Mouse (Mus musculus): ENCODE data around the gene Hpse2. TPM values are rescaled to one million over a fixed set of nuclear protein-coding genes. Genes with fewer than 3 reads are reported as not detected.

Hpse2 gene
- polyA plus RNA-seq, 1 experiment from 2014 or later, result 0.96 TPM

- ATAC-seq (replicated peaks; ENCODE audit: extremely low read depth, insufficient read depth, low FRiP score), result no peak
- 84% methylated on average over 5 of the region's 5 CpGs for WGBS
- Histone ChIP-seq H3K4me2 (ENCODE audit: low read depth, low read length) (no peak overlapping the region), H3K9me3 (replicated peaks; ENCODE audit: control insufficient read depth, low read length) (no peaks in the 10 kb centered on the region), H3K4me3 (ENCODE audit: low read length) (no peak overlapping the region), H3K36me3 (ENCODE audit: control insufficient read depth, insufficient read depth) (no peaks in the 10 kb centered on the region), H3K27me3 (ENCODE audit: control insufficient read depth, insufficient read depth, low read length) (no peaks in the 10 kb centered on the region), H3K9ac (ENCODE audit: low read length) (no peak overlapping the region), H3K4me1 (ENCODE audit: control insufficient read depth, insufficient read depth, low read length) (no peaks in the 10 kb centered on the region), H3K27ac (ENCODE audit: low read length) (no peak overlapping the region)
Observed at GRCm38 (mm10) chr19:43018792-43019191, 369.4 kb downstream of the Hpse2 start.

GRCm38 (mm10) chr19:42996406-42996805 is 391.7 kb downstream of the Hpse2 start:
- Histone ChIP-seq H3K4me1 (ENCODE audit: control insufficient read depth, insufficient read depth, low read length) (no peaks in the 10 kb centered on the region), H3K9ac (ENCODE audit: low read length) (no peak overlapping the region), H3K36me3 (ENCODE audit: control insufficient read depth, insufficient read depth) (no peaks in the 10 kb centered on the region), H3K9me3 (replicated peaks; ENCODE audit: control insufficient read depth, low read length) (no peaks in the 10 kb centered on the region), H3K27ac (ENCODE audit: low read length) (no peak overlapping the region), H3K4me2 (ENCODE audit: low read depth, low read length) (no peak overlapping the region), H3K27me3 (ENCODE audit: control insufficient read depth, insufficient read depth, low read length) (no peaks in the 10 kb centered on the region), H3K4me3 (ENCODE audit: low read length) (no peak overlapping the region)
- no peak for ATAC-seq (replicated peaks; ENCODE audit: extremely low read depth, insufficient read depth, low FRiP score)
- 74% methylated on average over 4 of the region's 4 CpGs for WGBS

- 49% methylated on average over 5 of the region's 5 CpGs for WGBS
- H3K4me2 ChIP-seq (ENCODE audit: low read depth, low read length), result no peak overlapping the region
- H3K9ac ChIP-seq (ENCODE audit: low read length), result no peak overlapping the region
- H3K27me3 ChIP-seq (ENCODE audit: control insufficient read depth, insufficient read depth, low read length), result no peaks in the 10 kb centered on the region
- H3K36me3 ChIP-seq (ENCODE audit: control insufficient read depth, insufficient read depth), result no peaks in the 10 kb centered on the region
- no peaks in the 10 kb centered on the region for H3K9me3 ChIP-seq (replicated peaks; ENCODE audit: control insufficient read depth, low read length)
- ATAC-seq (replicated peaks; ENCODE audit: extremely low read depth, insufficient read depth, low FRiP score), result no peak
- no peak overlapping the region for H3K4me3 ChIP-seq (ENCODE audit: low read length)
- peaks cover 3% of the 10 kb centered on the region; the same call in 1 of the 2 replicates for H3K4me1 ChIP-seq (ENCODE audit: control insufficient read depth, insufficient read depth, low read length)
- H3K27ac ChIP-seq (ENCODE audit: low read length), result no peak overlapping the region
Observed at GRCm38 (mm10) chr19:42988833-42989232, 399.3 kb downstream of the Hpse2 start.

- WGBS, result 27% methylated on average over 1 of the region's 1 CpGs
- ATAC-seq (replicated peaks; ENCODE audit: extremely low read depth, insufficient read depth, low FRiP score), result no peak
- H3K27me3 ChIP-seq (ENCODE audit: control insufficient read depth, insufficient read depth, low read length), result no peaks in the 10 kb centered on the region
- H3K4me1 ChIP-seq (ENCODE audit: control insufficient read depth, insufficient read depth, low read length), result peaks cover 3% of the 10 kb centered on the region; the same call in 1 of the 2 replicates
- H3K4me3 ChIP-seq (ENCODE audit: low read length), result no peak overlapping the region
- H3K36me3 ChIP-seq (ENCODE audit: control insufficient read depth, insufficient read depth), result no peaks in the 10 kb centered on the region
- no peaks in the 10 kb centered on the region for H3K9me3 ChIP-seq (replicated peaks; ENCODE audit: control insufficient read depth, low read length)
- no peak overlapping the region for H3K4me2 ChIP-seq (ENCODE audit: low read depth, low read length)
- H3K27ac ChIP-seq (ENCODE audit: low read length), result peak overlapping the region; percentile 55; the same call in 1 of the 2 replicates
- H3K9ac ChIP-seq (ENCODE audit: low read length), result no peak overlapping the region
Observed at GRCm38 (mm10) chr19:42986315-42986701, 401.8 kb downstream of the Hpse2 start.

GRCm38 (mm10) chr19:42985372-42986314 is 402.5 kb downstream of the Hpse2 start:
- no peak overlapping the region for H3K9ac ChIP-seq (ENCODE audit: low read length)
- H3K36me3 ChIP-seq (ENCODE audit: control insufficient read depth, insufficient read depth), result no peaks in the 10 kb centered on the region
- ATAC-seq (replicated peaks; ENCODE audit: extremely low read depth, insufficient read depth, low FRiP score), result no peak
- 47% methylated on average over 4 of the region's 4 CpGs for WGBS
- no peaks in the 10 kb centered on the region for H3K27me3 ChIP-seq (ENCODE audit: control insufficient read depth, insufficient read depth, low read length)
- H3K4me2 ChIP-seq (ENCODE audit: low read depth, low read length), result no peak overlapping the region
- H3K9me3 ChIP-seq (replicated peaks; ENCODE audit: control insufficient read depth, low read length), result no peaks in the 10 kb centered on the region
- H3K4me3 ChIP-seq (ENCODE audit: low read length), result no peak overlapping the region
- no peak overlapping the region for H3K27ac ChIP-seq (ENCODE audit: low read length)
- H3K4me1 ChIP-seq (ENCODE audit: control insufficient read depth, insufficient read depth, low read length), result peaks cover 3% of the 10 kb centered on the region; the same call in 1 of the 2 replicates

- no peak overlapping the region for H3K4me3 ChIP-seq (ENCODE audit: low read length)
- no peak overlapping the region for H3K9ac ChIP-seq (ENCODE audit: low read length)
- ATAC-seq (replicated peaks; ENCODE audit: extremely low read depth, insufficient read depth, low FRiP score), result no peak
- no peak overlapping the region for H3K4me2 ChIP-seq (ENCODE audit: low read depth, low read length)
- H3K9me3 ChIP-seq (replicated peaks; ENCODE audit: control insufficient read depth, low read length), result peaks cover 4% of the 10 kb centered on the region; the same call in 1 of the 2 replicates
- H3K36me3 ChIP-seq (ENCODE audit: control insufficient read depth, insufficient read depth), result no peaks in the 10 kb centered on the region
- 78% methylated on average over 3 of the region's 3 CpGs for WGBS
- no peaks in the 10 kb centered on the region for H3K4me1 ChIP-seq (ENCODE audit: control insufficient read depth, insufficient read depth, low read length)
- H3K27ac ChIP-seq (ENCODE audit: low read length), result no peak overlapping the region
- H3K27me3 ChIP-seq (ENCODE audit: control insufficient read depth, insufficient read depth, low read length), result no peaks in the 10 kb centered on the region
Observed at GRCm38 (mm10) chr19:42980537-42980936, 407.6 kb downstream of the Hpse2 start.

- H3K9ac ChIP-seq (ENCODE audit: low read length), result no peak overlapping the region
- H3K9me3 ChIP-seq (replicated peaks; ENCODE audit: control insufficient read depth, low read length), result peaks cover 4% of the 10 kb centered on the region; the same call in 1 of the 2 replicates
- no peaks in the 10 kb centered on the region for H3K4me1 ChIP-seq (ENCODE audit: control insufficient read depth, insufficient read depth, low read length)
- no peak overlapping the region for H3K4me2 ChIP-seq (ENCODE audit: low read depth, low read length)
- 64% methylated on average over 2 of the region's 2 CpGs for WGBS
- no peaks in the 10 kb centered on the region for H3K27me3 ChIP-seq (ENCODE audit: control insufficient read depth, insufficient read depth, low read length)
- H3K4me3 ChIP-seq (ENCODE audit: low read length), result no peak overlapping the region
- ATAC-seq (replicated peaks; ENCODE audit: extremely low read depth, insufficient read depth, low FRiP score), result no peak
- H3K27ac ChIP-seq (ENCODE audit: low read length), result no peak overlapping the region
- no peaks in the 10 kb centered on the region for H3K36me3 ChIP-seq (ENCODE audit: control insufficient read depth, insufficient read depth)
Observed at GRCm38 (mm10) chr19:42977938-42978337, 410.2 kb downstream of the Hpse2 start.

GRCm38 (mm10) chr19:42973740-42974139 is 414.4 kb downstream of the Hpse2 start:
- Histone ChIP-seq H3K4me3 (ENCODE audit: low read length) (no peak overlapping the region), H3K9ac (ENCODE audit: low read length) (no peak overlapping the region), H3K36me3 (ENCODE audit: control insufficient read depth, insufficient read depth) (no peaks in the 10 kb centered on the region), H3K9me3 (replicated peaks; ENCODE audit: control insufficient read depth, low read length) (peaks cover 2% of the 10 kb centered on the region; the same call in 1 of the 2 replicates), H3K4me2 (ENCODE audit: low read depth, low read length) (no peak overlapping the region), H3K4me1 (ENCODE audit: control insufficient read depth, insufficient read depth, low read length) (no peaks in the 10 kb centered on the region), H3K27ac (ENCODE audit: low read length) (no peak overlapping the region), H3K27me3 (ENCODE audit: control insufficient read depth, insufficient read depth, low read length) (no peaks in the 10 kb centered on the region)
- ATAC-seq (replicated peaks; ENCODE audit: extremely low read depth, insufficient read depth, low FRiP score), result no peak
- 71% methylated on average over 5 of the region's 5 CpGs for WGBS

- no peaks in the 10 kb centered on the region for H3K27me3 ChIP-seq (ENCODE audit: control insufficient read depth, insufficient read depth, low read length)
- no peak overlapping the region for H3K4me2 ChIP-seq (ENCODE audit: low read depth, low read length)
- H3K4me1 ChIP-seq (ENCODE audit: control insufficient read depth, insufficient read depth, low read length), result no peaks in the 10 kb centered on the region
- H3K9ac ChIP-seq (ENCODE audit: low read length), result no peak overlapping the region
- H3K9me3 ChIP-seq (replicated peaks; ENCODE audit: control insufficient read depth, low read length), result no peaks in the 10 kb centered on the region
- no peak overlapping the region for H3K27ac ChIP-seq (ENCODE audit: low read length)
- no peaks in the 10 kb centered on the region for H3K36me3 ChIP-seq (ENCODE audit: control insufficient read depth, insufficient read depth)
- WGBS, result 76% methylated on average over 1 of the region's 1 CpGs
- ATAC-seq (replicated peaks; ENCODE audit: extremely low read depth, insufficient read depth, low FRiP score), result no peak; the same call in 1 of the 2 replicates
- H3K4me3 ChIP-seq (ENCODE audit: low read length), result no peak overlapping the region
Observed at GRCm38 (mm10) chr19:42965171-42965570, 423.0 kb downstream of the Hpse2 start.
